Mouse (Mus musculus) forebrain, embryonic 12.5 days (tissue): ENCODE measurements around the gene Zc3h4. TPM values are rescaled to one million over a fixed set of nuclear protein-coding genes. Genes with fewer than 3 reads are reported as not detected.

ENCODE experiments used
- ATAC-seq: fragments of 200-750 bp; cut with Nextera tagmentation; 2 replicates; pipeline ENCODE4 v1.8.0; 2017; ENCODE audit warnings: moderate TSS enrichment; ENCODE audit not compliant: low FRiP score
- H3K27ac ChIP-seq: fragments of 300-500 bp; sonication (generic); 2 replicates; pipeline ENCODE4 v1.5.1; 2016; ENCODE audit warnings: mild to moderate bottlenecking
- H3K27me3 ChIP-seq: fragments of 300-500 bp; sonication (generic); 2 replicates; pipeline ENCODE4 v1.6.1; 2016; ENCODE audit warnings: mild to moderate bottlenecking
- H3K36me3 ChIP-seq: fragments of 300-500 bp; sonication (generic); replicated peaks from 2 replicates; pipeline ENCODE4 v1.6.1; 2016; ENCODE audit warnings: mild to moderate bottlenecking
- H3K4me1 ChIP-seq: fragments of 300-500 bp; sonication (generic); 2 replicates; pipeline ENCODE4 v1.6.1; 2016
- H3K4me2 ChIP-seq: fragments of 300-500 bp; sonication (generic); 2 replicates; pipeline ENCODE4 v1.6.1; 2016; ENCODE audit warnings: mild to moderate bottlenecking, moderate library complexity
- H3K4me3 ChIP-seq: fragments of 300-500 bp; sonication (generic); replicated peaks from 2 replicates; pipeline ENCODE4 v1.5.1; 2016; ENCODE audit warnings: mild to moderate bottlenecking
- H3K9ac ChIP-seq: fragments of 300-500 bp; sonication (generic); 2 replicates; pipeline ENCODE4 v1.6.1; 2016; ENCODE audit warnings: mild to moderate bottlenecking
- H3K9me3 ChIP-seq: fragments of 300-500 bp; sonication (generic); 2 replicates; pipeline ENCODE4 v1.6.1; 2016
- WGBS: fragments of 180-500 bp; shearing (Covaris S2); methylation state at CpG from one replicate; pipeline ENCODE4 v1.1.7; 2016; 5-methylcytosine and 5-hydroxymethylcytosine counted together
- polyA plus RNA-seq: library from polyadenylated mRNA; unstranded; fragments of >200 nt; fragmentation: Nextera tagmentation; extraction: Ambion mirVana; gene quantifications from 2 replicates; pipeline ENCODE4 v1.2.1, GENCODE M21; 2016

Gene Zc3h4
- polyA plus RNA-seq, 1 experiment from 2014 or later, result 25.5 TPM

DNA sequence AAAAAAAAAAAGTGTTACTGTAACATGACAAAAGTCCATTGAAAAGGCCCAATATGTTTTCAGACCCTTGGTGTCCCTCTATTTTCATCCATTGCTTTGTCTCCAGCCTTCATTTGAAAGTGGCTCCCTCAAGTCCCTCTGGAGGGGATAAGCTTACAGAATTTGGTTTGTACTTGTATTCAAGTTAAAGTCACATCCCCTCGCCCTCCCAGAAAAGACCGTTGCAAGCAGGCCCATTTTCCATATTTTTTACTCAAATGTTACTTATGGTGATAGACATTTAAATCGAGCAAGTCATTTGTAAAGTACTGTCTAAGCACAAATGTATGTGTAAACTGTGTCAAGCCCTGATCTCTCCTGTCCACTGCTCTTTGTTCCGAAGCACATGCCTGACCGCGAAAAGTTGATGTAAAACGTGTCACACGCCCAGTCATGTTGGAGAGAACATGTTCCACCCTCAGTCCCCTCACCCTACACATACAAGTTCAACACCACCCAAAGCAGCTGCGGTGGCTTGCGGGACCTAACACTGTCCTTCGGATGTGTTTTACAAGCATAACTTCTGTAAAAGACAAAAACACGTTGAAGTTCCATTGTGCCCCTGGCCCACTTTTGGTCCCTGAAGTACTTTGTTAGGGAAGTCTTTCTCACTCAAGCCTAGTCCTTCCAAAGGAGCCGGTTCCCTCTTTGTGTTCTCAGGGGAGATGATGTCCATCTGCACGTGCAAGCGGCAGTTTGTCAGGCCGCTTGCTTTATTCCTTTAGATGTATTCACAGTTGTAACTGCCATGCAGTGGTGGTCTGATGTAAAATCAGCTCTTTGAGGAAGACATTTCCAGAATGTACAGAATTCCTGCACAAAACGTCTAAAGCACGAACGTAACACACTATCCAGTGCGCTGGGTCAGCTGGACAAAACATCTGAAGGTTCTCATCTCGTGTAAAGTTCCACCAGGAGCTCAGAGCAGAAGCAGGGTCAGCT lies 2.5 kb downstream of the Zc3h4 start:
- Histone ChIP-seq H3K27me3 (no peaks in the 10 kb centered on the region), H3K9ac (peak overlapping the region; percentile 100), H3K27ac (peak overlapping the region; percentile 100), H3K36me3 (peaks cover 10% of the 10 kb centered on the region), H3K4me2 (peak overlapping the region; percentile 80), H3K4me1 (peaks cover 42% of the 10 kb centered on the region), H3K4me3 (peak overlapping the region; percentile 89), H3K9me3 (no peaks in the 10 kb centered on the region)
- ATAC-seq, result no peak
- WGBS, result 35% methylated on average over 21 of the region's 21 CpGs

DNA sequence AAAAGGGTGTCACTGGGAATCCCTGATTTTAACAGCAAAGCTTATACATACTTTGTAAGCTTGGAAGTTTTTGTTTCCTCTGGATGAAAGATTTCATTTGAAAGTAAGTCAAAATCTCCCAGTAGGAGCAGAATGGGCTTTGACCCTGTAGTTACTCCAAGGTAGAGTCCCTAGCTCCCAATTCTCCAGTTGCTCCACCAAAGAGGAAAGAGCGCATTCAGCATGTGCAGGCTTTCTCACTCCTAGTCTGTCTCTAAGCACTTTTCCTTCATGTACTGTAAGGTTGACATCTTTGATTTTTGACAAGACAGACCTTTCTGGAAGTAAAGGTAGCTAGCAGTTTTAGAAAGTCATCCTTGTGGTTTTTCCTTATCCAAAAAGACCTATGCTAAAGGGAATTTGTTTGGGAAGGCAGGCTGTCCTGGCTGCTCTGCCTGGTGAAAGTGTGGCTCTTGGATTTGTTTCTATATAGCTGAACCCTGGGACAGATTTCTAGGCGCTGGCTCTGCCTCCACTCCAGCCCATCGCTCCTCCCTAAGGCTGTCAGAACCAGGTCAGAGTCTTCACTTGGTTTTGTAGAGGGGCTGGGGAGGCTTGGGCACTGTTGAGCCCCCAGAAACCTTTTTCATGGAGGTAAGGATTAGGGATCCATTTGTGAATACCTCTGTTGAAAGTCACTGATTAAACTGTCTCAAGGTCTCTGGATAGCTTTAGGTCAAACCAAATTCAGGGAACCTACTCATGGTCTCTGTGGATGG lies 3.8 kb downstream of the Zc3h4 start:
- peak overlapping the region; percentile 50 for H3K27ac ChIP-seq
- 85% methylated on average over 3 of the region's 3 CpGs for WGBS

DNA sequence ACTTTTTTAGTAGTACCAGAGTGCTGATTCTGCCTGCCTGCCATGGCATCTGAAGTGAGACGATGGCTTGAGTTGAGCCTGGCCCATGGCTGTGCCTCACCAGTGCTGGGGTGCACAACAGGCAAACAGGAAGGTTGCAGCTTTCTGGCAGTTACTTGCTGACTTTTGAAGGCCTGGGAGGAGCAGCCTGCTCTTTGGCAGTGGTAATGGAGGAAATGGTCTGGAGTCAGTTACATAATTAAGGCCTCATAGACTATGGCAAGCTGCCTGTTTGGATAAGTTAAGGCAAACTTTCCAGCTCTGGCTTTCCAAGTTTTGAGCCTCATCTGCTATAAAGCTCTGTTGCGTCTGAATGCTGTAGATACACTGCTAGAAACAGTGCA lies 4.4 kb downstream of the Zc3h4 start:
- H3K27me3 ChIP-seq, result no peaks in the 10 kb centered on the region
- H3K9ac ChIP-seq, result peak overlapping the region; percentile 25; the same call in 1 of the 2 replicates
- H3K4me2 ChIP-seq, result peak overlapping the region; percentile 24; the same call in 1 of the 2 replicates
- 85% methylated on average over 2 of the region's 2 CpGs for whole genome bisulfite sequencing
- no peak overlapping the region for H3K4me3 ChIP-seq
- ATAC-seq, result no peak
- H3K9me3 ChIP-seq, result no peaks in the 10 kb centered on the region
- H3K27ac ChIP-seq, result peak overlapping the region; percentile 50
- H3K36me3 ChIP-seq, result peaks cover 10% of the 10 kb centered on the region
- peaks cover 34% of the 10 kb centered on the region for H3K4me1 ChIP-seq

More for the DNA sequence above, 3.8 kb downstream of the Zc3h4 start:
- Histone ChIP-seq H3K36me3 (peaks cover 10% of the 10 kb centered on the region), H3K27me3 (no peaks in the 10 kb centered on the region), H3K4me3 (no peak overlapping the region), H3K9ac (peak overlapping the region; percentile 25), H3K4me1 (peaks cover 34% of the 10 kb centered on the region), H3K9me3 (no peaks in the 10 kb centered on the region), H3K4me2 (peak overlapping the region; percentile 24)
- ATAC-seq, result no peak

DNA sequence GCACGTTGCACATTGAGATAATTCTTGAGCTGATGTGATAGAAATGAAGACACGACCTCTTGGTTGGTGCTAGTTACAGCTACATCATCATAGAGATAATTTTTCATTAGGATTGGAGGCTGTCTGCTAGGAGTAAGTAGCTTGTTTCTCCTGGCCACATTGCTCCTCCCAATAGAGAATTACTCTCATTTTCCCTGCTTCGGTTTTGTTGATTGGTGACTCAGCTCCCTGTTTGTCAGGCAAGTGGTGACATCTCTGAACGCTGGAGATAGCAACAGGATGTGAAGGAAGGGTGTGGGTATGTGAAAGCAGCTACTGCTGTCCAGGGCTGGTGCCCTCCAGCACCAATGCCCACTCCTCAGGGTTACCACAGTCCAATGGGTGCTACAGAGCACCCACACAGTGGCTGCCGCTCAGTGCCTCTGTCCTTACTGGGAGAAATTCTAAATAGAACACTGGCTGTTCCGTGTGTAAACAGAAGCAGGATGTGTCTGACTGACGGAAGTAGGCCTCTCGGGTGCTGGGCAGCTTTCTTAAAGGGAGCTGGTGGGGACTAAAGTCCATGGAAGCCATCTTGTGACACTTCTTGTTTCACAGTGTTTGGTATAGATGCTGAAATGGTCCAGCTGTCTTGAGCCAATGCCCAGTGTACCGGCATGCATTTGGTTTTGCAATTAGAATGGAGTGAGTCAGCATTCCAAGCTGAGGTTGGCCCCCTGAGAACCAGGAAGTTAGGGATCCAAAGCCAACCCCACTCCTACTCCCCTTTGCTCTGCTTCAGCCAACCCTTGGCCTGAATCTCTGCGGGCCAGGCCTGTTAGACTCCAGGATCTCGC lies 5.0 kb downstream of the Zc3h4 start:
- no peak for ATAC-seq
- peak overlapping the region; percentile 61 for H3K27ac ChIP-seq
- H3K4me3 ChIP-seq, result no peak overlapping the region
- H3K9ac ChIP-seq, result peak overlapping the region; percentile 21; the same call in 1 of the 2 replicates
- 83% methylated on average over 11 of the region's 11 CpGs for WGBS
- H3K9me3 ChIP-seq, result no peaks in the 10 kb centered on the region
- peaks cover 15% of the 10 kb centered on the region for H3K36me3 ChIP-seq
- H3K4me1 ChIP-seq, result peaks cover 34% of the 10 kb centered on the region
- H3K27me3 ChIP-seq, result no peaks in the 10 kb centered on the region
- peak overlapping the region; percentile 24; the same call in 1 of the 2 replicates for H3K4me2 ChIP-seq

DNA sequence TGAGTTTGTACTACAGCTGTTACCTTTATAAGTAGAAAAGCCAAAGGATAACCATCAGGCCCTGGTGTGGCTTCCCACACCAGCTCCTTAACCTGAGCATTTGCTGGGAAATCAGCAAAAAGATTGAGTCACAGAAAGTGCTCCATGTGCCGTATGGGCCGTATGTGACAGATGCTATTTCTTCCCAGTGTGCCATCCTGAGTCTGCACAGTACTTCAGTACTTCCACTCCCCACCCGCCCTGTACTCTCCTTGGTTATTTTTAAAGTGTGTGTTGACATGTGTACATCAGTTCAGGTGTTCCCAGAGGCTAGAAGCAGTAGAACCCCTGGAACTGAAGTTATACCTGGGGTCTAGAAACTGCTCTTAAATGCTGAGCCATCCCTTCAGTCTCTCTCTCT lies 6.3 kb downstream of the Zc3h4 start:
- Histone ChIP-seq H3K9me3 (no peaks in the 10 kb centered on the region), H3K4me2 (no peak overlapping the region), H3K9ac (no peak overlapping the region), H3K27me3 (no peaks in the 10 kb centered on the region), H3K4me1 (peaks cover 39% of the 10 kb centered on the region), H3K4me3 (no peak overlapping the region), H3K27ac (no peak overlapping the region), H3K36me3 (peaks cover 18% of the 10 kb centered on the region)
- 87% methylated on average over 3 of the region's 3 CpGs for WGBS
- no peak for ATAC-seq

DNA sequence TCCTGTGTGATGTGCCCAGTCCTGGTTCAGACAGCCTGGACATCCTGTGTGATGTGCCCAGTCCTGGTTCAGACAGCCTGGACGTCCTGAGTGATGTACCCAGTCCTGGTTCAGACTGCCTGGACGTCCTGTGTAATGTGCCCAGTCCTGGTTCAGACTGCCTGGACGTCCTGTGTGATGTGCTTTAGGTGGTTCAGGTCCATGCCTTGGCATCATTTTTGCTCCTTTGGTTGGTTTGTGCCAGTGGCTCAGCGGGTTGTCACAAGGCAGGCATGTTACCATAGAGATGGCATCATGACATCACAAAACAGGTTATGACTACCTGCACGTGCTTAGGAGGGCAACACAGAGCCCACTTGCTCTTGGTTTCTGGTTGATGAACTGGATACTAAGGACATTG lies 10.4 kb downstream of the Zc3h4 start:
- no peak for ATAC-seq

DNA sequence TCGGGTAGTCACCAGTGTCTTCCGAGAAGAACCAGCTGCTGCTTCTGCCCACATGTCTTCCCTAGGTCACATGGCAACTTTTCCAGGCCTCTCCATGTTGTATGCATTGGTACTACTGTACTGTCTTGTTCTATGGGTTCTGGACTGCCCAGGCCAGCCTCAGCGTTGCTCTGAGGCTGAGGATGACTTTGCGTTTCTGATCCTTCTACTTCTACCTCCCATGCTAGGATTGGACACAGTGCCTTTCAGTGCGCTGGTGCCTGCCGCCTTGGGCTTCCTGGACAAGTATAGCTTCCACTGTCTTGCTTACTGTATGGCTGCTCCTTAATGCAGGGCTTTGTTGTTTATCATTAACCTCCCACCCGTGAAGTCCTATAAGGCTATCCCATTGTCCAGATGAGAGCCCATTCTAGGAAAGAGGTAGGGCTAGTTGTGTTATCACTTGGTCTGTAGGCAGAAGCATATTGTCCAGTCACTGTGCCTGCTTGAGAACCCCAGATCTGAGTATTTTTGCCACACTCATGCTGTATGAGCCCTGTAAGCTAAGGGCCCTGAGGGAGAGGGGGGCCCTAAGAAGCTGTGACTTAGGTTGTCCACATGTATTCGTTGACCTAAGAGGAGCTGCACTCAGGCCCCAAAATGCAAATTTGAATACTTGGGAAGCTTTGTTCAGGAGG lies 11.6 kb downstream of the Zc3h4 start:
- peaks cover 27% of the 10 kb centered on the region for H3K36me3 ChIP-seq
- peaks cover 26% of the 10 kb centered on the region for H3K4me1 ChIP-seq
- no peak overlapping the region for H3K4me3 ChIP-seq
- H3K9ac ChIP-seq, result no peak overlapping the region
- no peak for ATAC-seq
- H3K27me3 ChIP-seq, result no peaks in the 10 kb centered on the region
- WGBS, result 86% methylated on average over 8 of the region's 8 CpGs
- no peak overlapping the region for H3K4me2 ChIP-seq
- peak overlapping the region; percentile 56; the same call in 1 of the 2 replicates for H3K27ac ChIP-seq
- no peaks in the 10 kb centered on the region for H3K9me3 ChIP-seq

More for the DNA sequence above, 10.4 kb downstream of the Zc3h4 start:
- Histone ChIP-seq H3K27me3 (no peaks in the 10 kb centered on the region), H3K4me1 (peaks cover 30% of the 10 kb centered on the region), H3K27ac (0 out of 2 replicates have a peak overlapping the region, but pooled peaks have one; percentile 13), H3K9ac (no peak overlapping the region), H3K36me3 (peaks cover 19% of the 10 kb centered on the region), H3K9me3 (no peaks in the 10 kb centered on the region), H3K4me2 (no peak overlapping the region), H3K4me3 (no peak overlapping the region)
- 93% methylated on average over 5 of the region's 5 CpGs for WGBS

DNA sequence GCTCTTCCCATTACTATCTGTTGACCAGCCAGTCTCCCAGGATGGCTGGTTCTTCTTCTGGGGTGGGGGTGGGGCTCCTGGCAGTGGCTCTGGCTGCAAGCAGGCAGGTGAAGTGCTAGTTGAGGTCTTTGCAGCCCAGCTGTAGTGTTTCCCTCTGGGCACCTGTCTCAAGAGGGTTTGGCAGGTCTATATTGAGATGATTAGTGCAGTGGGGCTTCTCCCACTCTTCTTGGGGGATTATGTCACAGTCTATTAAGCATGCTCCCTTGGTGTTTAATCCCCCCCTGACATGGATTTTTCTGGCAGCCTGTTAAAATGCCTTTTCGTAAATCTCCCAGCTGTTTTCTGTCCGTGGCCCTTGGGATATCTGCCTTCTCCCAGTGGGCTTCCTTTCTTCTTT lies 12.2 kb downstream of the Zc3h4 start:
- peak overlapping the region; percentile 54 for H3K27ac ChIP-seq
- H3K27me3 ChIP-seq, result no peaks in the 10 kb centered on the region
- no peaks in the 10 kb centered on the region for H3K9me3 ChIP-seq
- 65% methylated on average over 2 of the region's 2 CpGs for WGBS
- no peak overlapping the region for H3K4me3 ChIP-seq
- no peak overlapping the region for H3K9ac ChIP-seq
- H3K36me3 ChIP-seq, result peaks cover 33% of the 10 kb centered on the region
- peaks cover 26% of the 10 kb centered on the region for H3K4me1 ChIP-seq
- H3K4me2 ChIP-seq, result no peak overlapping the region
- no peak for ATAC-seq

DNA sequence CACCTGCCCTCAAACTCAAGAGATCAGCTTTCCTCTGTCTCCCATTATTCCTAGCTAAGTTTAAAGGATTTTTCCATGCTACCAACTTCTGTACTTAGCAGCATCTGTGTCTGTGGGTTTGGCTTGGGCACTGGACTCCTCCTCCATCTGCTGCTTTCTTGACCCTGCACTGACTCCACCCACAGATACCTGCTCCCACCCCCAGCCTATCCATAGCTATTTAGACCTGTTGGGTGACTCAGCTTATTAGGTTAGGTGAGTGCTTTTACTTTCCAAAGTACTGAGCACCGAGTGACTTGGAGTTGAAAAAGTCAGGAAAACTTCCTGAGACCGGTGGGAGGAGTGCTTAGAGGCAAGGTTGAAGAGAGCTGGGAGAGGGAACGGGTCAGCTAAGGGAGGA lies 14.7 kb downstream of the Zc3h4 start:
- Histone ChIP-seq H3K27me3 (no peaks in the 10 kb centered on the region), H3K4me1 (peaks cover 26% of the 10 kb centered on the region), H3K4me3 (no peak overlapping the region), H3K4me2 (no peak overlapping the region), H3K9me3 (no peaks in the 10 kb centered on the region), H3K27ac (no peak overlapping the region), H3K9ac (no peak overlapping the region), H3K36me3 (peaks cover 56% of the 10 kb centered on the region)
- WGBS, result 78% methylated on average over 3 of the region's 3 CpGs
- ATAC-seq, result no peak

DNA sequence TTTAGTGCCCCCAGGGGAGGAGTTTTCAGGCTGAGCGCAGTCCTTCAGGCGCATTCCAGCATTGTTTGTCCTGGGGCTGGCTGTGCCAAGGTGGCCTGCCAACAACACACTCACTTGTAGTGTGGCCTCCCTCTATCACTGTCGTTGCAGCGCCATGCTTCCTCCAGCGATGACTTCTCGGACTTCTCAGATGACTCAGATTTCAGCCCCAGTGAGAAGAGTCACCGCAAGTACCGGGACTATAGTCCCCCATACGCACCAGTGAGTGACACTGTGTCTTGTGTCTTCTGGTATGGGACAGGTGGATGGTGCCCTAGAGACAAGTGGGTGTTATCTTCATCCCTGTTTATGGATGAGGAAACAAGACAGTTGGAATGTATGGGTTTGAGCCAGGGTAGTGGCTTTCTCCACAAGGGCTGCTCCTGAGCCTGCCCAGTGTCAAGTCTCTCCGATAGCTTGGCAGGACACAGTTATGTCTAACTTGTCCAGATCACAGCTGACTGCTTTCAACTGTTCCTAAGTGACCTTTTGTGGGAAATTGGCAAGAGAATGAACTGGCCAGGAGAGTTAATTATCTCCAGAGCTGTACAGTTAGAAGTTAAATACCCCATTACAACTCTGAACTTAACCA lies 16.5 kb downstream of the Zc3h4 start:
- Histone ChIP-seq H3K9ac (no peak overlapping the region), H3K4me3 (no peak overlapping the region), H3K4me1 (peaks cover 18% of the 10 kb centered on the region), H3K27me3 (no peaks in the 10 kb centered on the region), H3K4me2 (no peak overlapping the region), H3K27ac (no peak overlapping the region), H3K9me3 (no peaks in the 10 kb centered on the region), H3K36me3 (peaks cover 66% of the 10 kb centered on the region)
- ATAC-seq, result no peak
- 93% methylated on average over 10 of the region's 10 CpGs for WGBS

DNA sequence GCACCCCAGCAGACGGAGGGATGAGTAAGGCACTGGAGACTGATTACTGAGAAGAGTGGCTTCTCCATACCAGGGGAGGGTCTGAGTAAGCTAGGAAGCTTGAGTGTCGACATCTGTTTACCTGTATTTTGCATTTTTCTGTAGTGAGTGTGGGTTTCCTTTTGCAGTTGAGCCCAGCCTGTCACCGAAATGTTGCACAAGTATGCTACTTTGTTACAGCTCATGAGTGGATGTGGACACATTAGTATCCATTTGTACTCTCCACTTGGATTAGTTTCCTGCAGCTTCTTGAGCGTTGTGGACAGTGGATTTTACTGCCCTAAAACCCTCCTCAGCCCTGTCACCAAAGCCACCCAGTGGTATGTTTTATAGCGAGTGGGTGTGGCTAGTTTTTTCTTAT lies 18.0 kb downstream of the Zc3h4 start:
- no peaks in the 10 kb centered on the region for H3K27me3 ChIP-seq
- H3K4me1 ChIP-seq, result peaks cover 4% of the 10 kb centered on the region; the same call in 1 of the 2 replicates
- H3K4me3 ChIP-seq, result no peak overlapping the region
- H3K4me2 ChIP-seq, result no peak overlapping the region
- H3K36me3 ChIP-seq, result peaks cover 77% of the 10 kb centered on the region
- no peak for ATAC-seq
- WGBS, result 93% methylated on average over 5 of the region's 5 CpGs
- H3K9ac ChIP-seq, result no peak overlapping the region
- H3K27ac ChIP-seq, result no peak overlapping the region
- H3K9me3 ChIP-seq, result no peaks in the 10 kb centered on the region
